Mouse (Mus musculus): ENCODE data around the gene Cdr2. TPM values are rescaled to one million over a fixed set of nuclear protein-coding genes. Genes with fewer than 3 reads are reported as not detected.
"Not testable (repeated sequence)": the region's sequence is repeated elsewhere in the genome, so short reads cannot be mapped to it uniquely, and the experiment has no call there.

Gene Cdr2
- total RNA-seq, 2 experiments from 2014 or later = 7.8 to 8.7 TPM

GRCm38 (mm10) chr7:120917592-120918461 is 64.3 kb downstream of the Cdr2 start, which contains the start of gene Polr3e:
TSS of gene Polr3e (plus strand) at chr7:120917744.
- intact Hi-C loops (cut with DNase I) = loop anchor here (1.0 to 10.0 kb wide), 4 partner anchors 75 to 281 kb away; partner anchors contain the start of genes Eef2k, Mosmo, Pdzd9 and Uqcrc2

GRCm38 (mm10) chr7:120917279-120917591 is 64.9 kb downstream of the Cdr2 start:
- DNase-seq (ENCODE audit: low spot score in 2 of 2) = no peak
- intact Hi-C loops (cut with DNase I) = loop anchor here (1.0 to 10.0 kb wide), 4 partner anchors 74 to 280 kb away; partner anchors contain the start of genes Eef2k, Mosmo, Pdzd9 and Uqcrc2

More at GRCm38 (mm10) chr7:120917592-120918461, 64.3 kb downstream of the Cdr2 start, which contains the start of gene Polr3e:
- DNase-seq (ENCODE audit: low spot score in 2 of 2) = peak; percentile 100

GRCm38 (mm10) chr7:120916262-120916875 is 65.7 kb downstream of the Cdr2 start:
- DNase-seq (ENCODE audit: low spot score in 2 of 2) = no peak
- intact Hi-C loops (cut with DNase I) = loop anchor here (2.0 to 10.0 kb wide), 3 partner anchors 74 to 279 kb away; partner anchors contain the start of genes Eef2k, Mosmo, Pdzd9 and Uqcrc2

- intact Hi-C loops (cut with DNase I) = loop anchor here (10.0 kb wide), 1 partner anchor 239 kb away; the partner anchor contains the start of genes Mosmo and Pdzd9
These were observed 68.8 kb downstream of the Cdr2 start for GRCm38 (mm10) chr7:120913332-120913731.

GRCm38 (mm10) chr7:120911268-120911667 is 70.8 kb downstream of the Cdr2 start:
- DNase-seq (ENCODE audit: low spot score in 2 of 2) = not testable (repeated sequence)
- intact Hi-C loops (cut with DNase I) = loop anchor here (10.0 kb wide), 1 partner anchor 236 kb away; the partner anchor contains the start of genes Mosmo and Pdzd9

More at GRCm38 (mm10) chr7:120913332-120913731, 68.8 kb downstream of the Cdr2 start:
- DNase-seq (ENCODE audit: low spot score in 2 of 2) = no peak

GRCm38 (mm10) chr7:120910172-120910571 is 71.9 kb downstream of the Cdr2 start:
- DNase-seq (ENCODE audit: low spot score in 2 of 2) = not testable (repeated sequence)
- intact Hi-C loops (cut with DNase I) = loop anchor here (10.0 kb wide), 1 partner anchor 235 kb away; the partner anchor contains the start of genes Mosmo and Pdzd9

Other genes with a start within 250 kb of the Cdr2 start
- gene Vwa3a, start 243.0 kb downstream of the Cdr2 start, total RNA-seq (2021) = 10 to 100 TPM; 12.2 to 18.0 TPM
- not detected for gene Gm5737, start 169.9 kb downstream of the Cdr2 start, total RNA-seq (2021)
- 10 to 100 TPM; 28.6 to 30.7 TPM for gene Eef2k, start 139.5 kb downstream of the Cdr2 start, total RNA-seq (2021)
- 10 to 100 TPM; 25.2 TPM for gene Polr3e, start 64.6 kb downstream of the Cdr2 start, total RNA-seq (2021)
- gene Mfsd13b, start 197 bp upstream of the Cdr2 start, total RNA-seq (2021) = under 1 TPM; 0.41 TPM
- 10 to 100 TPM; 90.8 to 93.0 TPM for gene Mettl9, start 52.1 kb upstream of the Cdr2 start, total RNA-seq (2021)
- gene Igsf6, start 92.3 kb upstream of the Cdr2 start, total RNA-seq (2021) = under 1 TPM; 0.28 to 0.48 TPM
- under 1 TPM; 0.27 to 0.57 TPM for gene Otoa, start 99.3 kb upstream of the Cdr2 start, total RNA-seq (2021)